Mouse (Mus musculus) megakaryocyte, embryonic 14.5 days (primary cell): ENCODE data around the gene Rtn4r.

Source experiments
- FLI1 ChIP-seq: IDR thresholded peaks from 2 replicates; pipeline ENCODE4 v1.6.1; 2012; ENCODE audit warnings: low read length, inconsistent platforms, mixed read lengths
- GATA1 ChIP-seq: IDR thresholded peaks from 3 replicates; pipeline ENCODE4 v1.6.1; 2012; ENCODE audit warnings: mixed read lengths, low read length, inconsistent platforms, borderline replicate concordance

DNA sequence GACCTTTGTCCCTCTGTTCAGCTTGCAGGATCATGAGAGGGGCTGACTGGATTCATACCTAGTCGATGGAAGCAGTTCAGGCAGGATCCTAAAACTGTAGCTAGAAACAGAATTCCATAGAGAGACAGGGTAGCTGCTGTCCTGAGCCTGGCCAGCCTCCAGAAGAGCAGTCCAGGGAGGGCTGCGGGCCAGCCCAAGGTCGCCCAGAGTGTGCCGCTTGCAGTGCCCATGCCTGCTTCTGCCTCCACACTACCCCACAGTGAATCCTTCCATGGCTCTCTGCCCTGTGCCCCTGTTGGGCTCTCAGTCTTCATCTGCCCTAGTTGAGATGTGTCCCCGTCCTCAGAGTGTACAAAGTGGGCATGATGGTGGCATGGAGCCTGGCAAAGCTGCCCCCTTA, 7.8 kb downstream of the Rtn4r start:
- no peak for TF ChIP-seq GATA1
- no peak for TF ChIP-seq FLI1
